Mouse (Mus musculus) CD4-positive, CD25-positive, alpha-beta regulatory T cell, adult 9 weeks (primary cell): ENCODE measurements around the gene Adgrl3. TPM values are rescaled to one million over a fixed set of nuclear protein-coding genes. Genes with fewer than 3 reads are reported as not detected.

ENCODE experiments used
- polyA plus RNA-seq: library from polyadenylated mRNA; unstranded; fragments of 100-300 nt; shearing (Covaris generic); gene quantifications from one replicate; pipeline ENCODE4 v1.2.1, GENCODE M21; 2017

Gene Adgrl3
- polyA plus RNA-seq: 0.16 TPM

GRCm38 (mm10) chr5:81019590-81020254, at the start of gene Adgrl3:
Gene Adgrl3 (plus strand): TSS chr5:81020138.

